Mouse (Mus musculus) CD8-positive naive resting alpha-beta T cell, adult 2 months (primary cell): ENCODE data around the gene Glipr1l3.
"Not testable (repeated sequence)": the region's sequence is repeated elsewhere in the genome, so short reads cannot be mapped to it uniquely, and the experiment has no call there.

Source experiments
- DNase-seq, 2 experiments: peaks; one replicate each; pipeline ENCODE4 v3.0.0; 2022; ENCODE audit warnings: low read depth in 2 of 2, low spot score in 2 of 2

The Glipr1l3 gene

GRCm38 (mm10) chr10:112159882-112160560 is at the start of gene Glipr1l3:
Gene Glipr1l3 (minus strand): TSS chr10:112160327.
- DNase-seq = not testable (repeated sequence)

GRCm38 (mm10) chr10:112203463-112203862 is 43.3 kb upstream of the Glipr1l3 start:
- no peak for DNase-seq

DNA sequence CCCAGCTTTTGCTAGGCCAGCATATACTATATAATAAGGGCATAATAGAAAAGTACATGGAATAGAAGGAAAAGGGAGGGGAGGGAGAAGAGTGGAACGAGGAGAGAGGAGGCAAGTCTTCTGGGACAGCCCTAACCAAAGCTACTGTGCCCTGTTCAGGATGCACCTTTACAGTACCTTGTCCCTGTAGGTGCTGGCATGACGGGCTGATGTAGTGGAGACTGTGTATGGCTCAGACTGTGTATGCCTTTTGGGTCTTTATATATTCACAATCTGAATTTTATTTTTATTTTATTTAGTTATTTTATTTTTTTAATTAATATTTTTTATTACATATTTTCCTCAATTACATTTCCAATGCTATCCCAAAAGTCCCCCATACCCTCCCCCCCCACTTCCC is 33.8 kb upstream of the Glipr1l3 start:
- DNase-seq = not testable (repeated sequence)

GRCm38 (mm10) chr10:112177027-112177426 is 16.9 kb upstream of the Glipr1l3 start:
- DNase-seq = not testable (repeated sequence)

GRCm38 (mm10) chr10:112163168-112163766 is 3.1 kb upstream of the Glipr1l3 start, which contains the start of gene Caps2:
Gene Caps2 (plus strand): TSS chr10:112163621.
- no peak for DNase-seq

GRCm38 (mm10) chr10:112139834-112140233 is 20.3 kb downstream of the Glipr1l3 start:
- no peak for DNase-seq

DNA sequence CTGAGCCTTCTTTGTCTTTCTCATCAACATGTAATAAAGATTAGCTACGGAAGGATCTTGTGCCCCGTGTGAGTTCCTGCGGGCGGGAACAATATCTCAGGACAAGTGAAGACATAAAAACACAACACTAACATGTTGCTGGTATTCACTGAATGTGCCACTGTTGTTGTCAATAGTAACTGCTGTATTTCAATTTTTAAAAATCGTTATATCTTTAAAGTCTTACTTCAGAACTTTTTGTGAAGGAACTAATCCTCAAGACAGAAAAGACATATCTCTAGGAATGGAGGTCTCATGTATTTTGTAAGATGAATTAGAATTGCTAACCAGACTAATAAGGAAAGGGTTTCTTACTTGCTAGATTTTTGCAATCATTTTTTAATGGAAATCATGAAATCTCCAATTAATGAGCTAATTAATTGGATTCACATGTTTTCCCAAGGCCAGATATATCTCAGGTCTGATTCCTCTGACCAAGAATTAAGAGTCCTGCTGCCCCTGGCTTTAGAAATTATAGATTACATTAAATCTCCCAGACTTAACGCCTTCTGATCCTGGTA is 21.2 kb downstream of the Glipr1l3 start:
- DNase-seq = no peak

- no peak for DNase-seq
These were observed 21.9 kb downstream of the Glipr1l3 start for GRCm38 (mm10) chr10:112138050-112138870.

DNA sequence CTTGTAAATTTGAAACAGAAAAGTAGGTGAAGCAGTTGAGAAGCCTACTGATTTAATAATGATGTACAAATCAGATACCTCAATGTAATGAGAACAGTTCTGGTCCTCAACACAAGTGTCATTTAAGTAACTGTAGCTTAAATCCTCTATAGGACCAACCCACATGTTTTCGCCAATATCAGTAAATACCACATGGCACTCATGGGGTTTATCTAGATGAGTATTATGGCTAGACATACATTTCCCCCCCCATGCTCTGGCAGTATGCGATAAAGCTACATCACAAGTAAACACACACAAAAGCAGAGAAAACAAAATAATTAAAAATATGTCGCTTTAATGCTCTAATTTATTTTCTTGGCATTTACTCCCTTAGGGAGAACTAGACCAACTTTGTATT is 27.9 kb downstream of the Glipr1l3 start:
- DNase-seq = no peak

- not testable (repeated sequence) for DNase-seq
These were observed 32.4 kb downstream of the Glipr1l3 start for GRCm38 (mm10) chr10:112127682-112128230.

- not testable (repeated sequence) for DNase-seq
These were observed 35.0 kb downstream of the Glipr1l3 start for GRCm38 (mm10) chr10:112125090-112125489.

DNA sequence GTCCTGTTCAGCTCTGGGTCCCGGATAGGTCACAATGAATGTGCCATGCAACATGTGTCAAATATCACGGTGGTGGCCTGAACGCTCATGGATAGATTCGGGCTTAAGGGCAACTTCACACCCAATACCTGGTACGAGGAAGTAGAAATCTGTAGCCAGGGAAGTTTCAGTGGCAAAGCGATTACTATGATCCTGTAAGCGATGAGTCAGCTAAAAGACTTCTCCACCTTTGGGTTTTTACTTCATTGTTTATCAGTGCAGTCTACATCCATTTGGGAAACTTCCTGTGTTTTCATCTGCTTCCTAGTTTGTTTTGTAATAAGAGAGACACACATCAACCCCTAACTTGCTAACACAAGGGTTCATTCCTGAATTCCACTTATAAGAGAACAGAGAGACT is 49.7 kb downstream of the Glipr1l3 start:
- DNase-seq = no peak

DNA sequence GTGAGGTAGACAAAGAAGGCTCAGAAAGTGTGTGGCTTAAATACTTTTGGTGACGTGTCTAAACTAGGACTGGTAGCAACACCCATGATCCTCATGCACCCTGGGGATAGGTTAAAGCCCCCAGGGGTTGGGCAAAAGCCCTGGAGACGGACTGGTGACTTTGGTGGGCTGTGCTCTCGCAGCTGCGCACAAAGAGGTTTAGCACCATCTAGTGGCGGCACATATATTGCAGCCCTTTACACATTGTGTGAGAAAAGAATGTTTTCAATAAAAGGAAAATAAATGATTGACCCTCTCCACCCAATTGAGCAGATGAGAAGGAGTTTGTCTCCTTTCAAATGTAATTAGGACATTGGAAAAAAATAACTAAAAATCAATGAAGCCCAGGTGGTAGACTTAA is 54.3 kb downstream of the Glipr1l3 start:
- DNase-seq = peak; percentile 59 to 64
